Mouse (Mus musculus) heart, postnatal 0 days (tissue): Measurements from ENCODE around the gene Sgsh.

Experiments used
- CTCF ChIP-seq: IDR thresholded peaks from 2 replicates; pipeline ENCODE4 v1.5.1; 2016; ENCODE audit warnings: antibody characterized with exemption, control low read depth, low read depth
- EP300 ChIP-seq: IDR thresholded peaks from 2 replicates; pipeline ENCODE4 v1.6.1; 2016; ENCODE audit warnings: antibody characterized with exemption, low read depth

DNA sequence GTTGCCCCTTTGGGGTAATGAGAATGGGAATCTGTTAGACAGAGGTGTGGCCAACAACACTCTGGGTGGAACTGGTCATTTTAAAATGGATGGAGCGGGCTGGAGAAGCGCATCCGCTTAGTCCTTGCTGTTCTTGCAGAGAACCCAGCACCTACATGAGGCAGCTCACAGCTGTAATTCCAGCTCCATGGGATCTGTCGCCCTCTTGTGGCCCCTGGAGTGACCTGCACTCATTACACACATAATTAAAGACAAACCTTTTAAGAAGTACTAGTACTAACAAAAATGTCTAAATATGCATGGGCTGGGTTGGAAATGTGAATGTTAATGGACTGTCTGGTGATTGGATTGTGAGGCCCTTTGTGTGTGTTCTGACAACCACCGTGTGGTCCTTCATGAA, 49.3 kb upstream of the Sgsh start:
- no peak for TF ChIP-seq EP300
- TF ChIP-seq CTCF: peak; percentile 67
